Mouse (Mus musculus) B cell, adult 62 days (primary cell): ENCODE data around the gene Sprr2i. TPM values are rescaled to one million over a fixed set of nuclear protein-coding genes. Genes with fewer than 3 reads are reported as not detected.

Experiments
- total RNA-seq: library from RNA; stranded (reverse); gene quantifications from 4 replicates; pipeline ENCODE4 v1.2.4, GENCODE M21; 2023

Gene Sprr2i
- not detected in 4 replicates for total RNA-seq

DNA sequence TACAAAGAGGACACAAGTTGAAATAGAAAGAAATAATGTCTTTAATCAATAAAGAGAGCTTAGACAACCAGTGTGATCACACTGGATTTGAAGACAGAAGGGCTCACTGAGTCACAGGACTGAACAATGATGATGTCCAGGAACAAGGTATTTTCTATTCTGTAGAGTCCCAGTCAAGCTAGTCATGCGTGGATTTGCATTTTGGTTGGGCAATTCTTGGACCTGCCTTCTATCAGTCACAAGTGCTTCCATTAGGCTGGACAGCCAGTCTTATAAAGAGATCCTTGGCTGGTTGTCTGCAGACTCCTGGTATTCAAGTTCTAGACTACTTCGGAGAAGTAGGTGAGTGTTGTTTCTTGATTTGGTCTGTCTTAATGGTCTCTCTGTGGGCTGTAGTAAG, at the start of gene Sprr2i:
Gene Sprr2i, plus strand, starts transcription at position 301 of the 400 bp plus-strand sequence.

DNA sequence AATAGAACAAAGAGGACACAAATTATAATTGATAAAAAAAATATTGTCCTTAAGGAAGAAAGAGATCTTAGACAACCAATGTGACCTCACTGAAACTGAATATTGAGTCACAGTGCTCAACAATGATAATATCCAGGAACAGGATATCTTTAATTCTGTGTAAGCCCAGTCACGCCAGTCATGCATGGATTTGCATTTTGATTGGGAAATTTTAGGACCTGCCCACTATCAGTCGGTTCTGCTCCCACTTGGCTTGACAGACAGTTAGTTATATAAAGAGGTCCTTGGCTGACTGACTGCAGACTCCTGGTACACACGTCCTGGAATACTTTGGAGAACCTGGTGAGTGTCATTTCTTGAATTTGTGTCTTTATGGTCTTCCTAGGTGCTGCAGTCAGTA, 42.9 kb upstream of the Sprr2i start, which contains the start of gene Sprr2f:
Gene Sprr2f, plus strand, starts transcription at position 301 of the 400 bp plus-strand sequence.

DNA sequence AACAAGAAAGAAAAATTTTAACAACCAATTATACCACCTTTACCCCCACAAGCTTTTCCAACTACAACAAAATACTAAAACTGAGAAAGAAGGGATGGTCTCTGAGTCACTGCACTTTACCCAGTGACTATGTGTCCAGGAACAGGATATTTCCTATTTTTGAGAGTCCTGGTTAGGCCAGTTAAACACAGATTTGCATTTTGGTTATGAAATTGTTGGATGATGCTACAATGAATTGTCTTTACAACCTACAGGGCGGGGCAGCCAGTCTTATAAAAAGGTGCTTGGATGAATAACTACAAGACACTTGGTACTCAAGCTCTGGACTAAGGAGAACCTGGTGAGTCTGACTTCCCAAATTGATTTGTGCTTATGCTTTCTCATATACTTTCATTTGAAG, 22.4 kb upstream of the Sprr2i start, which contains the start of gene Sprr2h:
Gene Sprr2h, plus strand, starts transcription at position 301 of the 400 bp plus-strand sequence.

DNA sequence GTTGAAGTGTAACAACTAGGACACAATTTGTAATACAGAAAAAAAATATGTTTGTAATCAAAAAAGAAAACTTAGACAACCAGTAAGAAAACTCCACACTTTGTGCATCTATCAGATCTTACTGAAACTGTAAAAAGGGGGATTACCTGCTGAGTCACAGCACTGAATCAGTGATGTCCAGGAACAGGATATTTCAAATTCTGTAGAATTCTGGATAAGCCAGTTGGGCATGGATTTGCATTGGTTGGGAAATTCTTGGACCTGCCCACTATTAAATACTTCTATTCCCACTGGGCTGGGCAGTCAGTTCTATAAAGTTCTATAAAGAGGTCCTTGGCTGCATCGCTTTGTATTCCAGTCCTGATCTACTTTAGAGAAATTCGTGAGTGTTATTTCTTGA, 10.0 kb downstream of the Sprr2i start, which contains the start of gene Sprr2j-ps:
Gene Sprr2j-ps, plus strand, starts transcription at position 301 of the 400 bp plus-strand sequence.

DNA sequence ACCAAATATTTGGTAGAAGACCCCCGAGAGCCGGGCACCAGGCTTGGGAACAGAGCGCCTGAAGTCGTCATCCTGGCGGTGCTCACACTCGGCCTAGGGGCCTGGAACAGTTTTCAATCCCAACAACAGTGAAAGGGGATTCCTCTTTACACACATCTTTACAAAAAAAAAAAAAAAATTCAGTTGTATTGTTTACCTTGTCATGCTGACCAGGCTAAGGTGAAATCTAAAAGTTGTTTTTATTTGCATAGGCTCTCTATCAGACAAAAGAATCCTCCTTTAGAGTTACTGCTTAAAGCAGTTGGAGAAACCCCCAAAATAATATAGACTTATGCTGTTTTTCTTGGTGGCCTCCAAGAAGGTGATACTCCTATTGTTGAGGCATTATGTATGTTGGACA, 21.5 kb downstream of the Sprr2i start, which contains the start of gene Gm9774:
Gene Gm9774, minus strand, starts transcription at position 101 of the 400 bp plus-strand sequence.

DNA sequence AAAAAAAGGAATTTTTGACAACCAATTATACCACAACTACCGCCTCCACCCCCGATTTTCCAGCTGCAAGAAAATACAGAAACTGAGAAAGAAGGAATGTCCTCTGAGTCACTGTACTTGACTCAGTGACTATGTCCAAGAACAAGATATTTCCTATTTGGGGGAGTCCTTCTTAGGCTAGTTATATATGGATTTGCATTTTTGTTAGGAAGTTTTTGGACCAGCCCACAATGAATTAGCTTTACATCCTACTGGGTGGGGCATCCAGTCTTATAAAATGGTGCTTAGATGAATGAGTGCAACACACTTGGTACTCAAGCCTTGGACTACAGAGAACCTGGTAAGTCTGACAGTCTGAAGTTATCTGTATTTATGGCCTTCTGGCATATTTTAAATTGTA, 24.5 kb downstream of the Sprr2i start, which contains the start of gene Sprr2k:
Gene Sprr2k, plus strand, starts transcription at position 301 of the 400 bp plus-strand sequence.

DNA sequence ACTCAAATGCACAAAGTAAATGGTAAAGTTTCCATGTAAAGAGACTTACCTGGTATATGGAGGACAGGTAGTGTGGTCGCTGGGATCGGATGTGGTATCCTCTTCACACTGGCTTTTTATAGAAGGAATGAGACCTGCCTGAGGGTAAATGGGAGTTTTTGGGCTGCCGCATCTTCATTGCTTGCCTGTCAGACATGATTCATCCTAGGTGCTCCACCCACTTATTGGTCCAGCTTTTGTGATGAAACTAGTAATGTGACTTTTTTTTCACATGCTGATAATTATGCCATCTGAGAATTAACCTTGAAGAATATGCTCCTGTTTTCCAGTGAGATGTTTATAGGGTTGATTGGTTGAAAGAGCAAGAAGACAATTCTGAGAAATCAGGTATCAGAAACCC, 30.9 kb downstream of the Sprr2i start, which contains the start of gene Sprr1b:
Gene Sprr1b, minus strand, starts transcription at position 101 of the 400 bp plus-strand sequence.

DNA sequence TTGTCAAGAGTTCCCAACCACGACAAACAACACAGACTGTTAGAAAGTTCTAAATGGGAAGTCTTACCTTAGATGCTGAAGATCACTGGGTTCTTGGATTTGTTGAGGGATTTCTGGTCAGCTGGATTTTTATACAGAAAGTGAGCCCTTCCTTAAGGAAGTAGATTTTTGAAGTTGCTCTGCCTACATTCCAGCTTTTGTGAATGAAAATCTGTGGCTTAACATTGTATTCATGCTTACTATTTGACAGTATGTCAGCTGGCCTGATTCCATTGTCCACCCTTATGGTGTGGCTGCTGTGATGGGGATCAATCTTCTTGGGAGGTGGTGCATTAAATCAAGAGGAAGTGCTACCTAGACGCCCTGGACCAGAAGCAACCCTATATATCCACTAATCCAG, 50.8 kb downstream of the Sprr2i start, which contains the start of gene Sprr3:
Gene Sprr3, minus strand, starts transcription at position 101 of the 400 bp plus-strand sequence.

Other genes with a start within 250 kb of the Sprr2i start
- gene Sprr2a1, start 192.2 kb upstream of the Sprr2i start, total RNA-seq = not detected in 4 replicates
- not detected in 4 replicates for gene Sprr2a2, start 192.1 kb upstream of the Sprr2i start, total RNA-seq
- gene Sprr2a3, start 122.6 kb upstream of the Sprr2i start, total RNA-seq = not detected in 4 replicates
- gene Sprr2b, start 91.4 kb upstream of the Sprr2i start, total RNA-seq = not detected in 4 replicates
- gene Sprr2d, start 68.9 kb upstream of the Sprr2i start, total RNA-seq = not detected in 4 replicates
- not detected in 4 replicates for gene Sprr2e, start 55.8 kb upstream of the Sprr2i start, total RNA-seq
- gene Sprr2f, start 42.8 kb upstream of the Sprr2i start, total RNA-seq = not detected in 4 replicates
- not detected in 4 replicates for gene Sprr2h, start 22.3 kb upstream of the Sprr2i start, total RNA-seq
- not detected in 4 replicates for gene Sprr2j-ps, start 10.1 kb downstream of the Sprr2i start, total RNA-seq
- gene Gm9774, start 21.4 kb downstream of the Sprr2i start, total RNA-seq = 1.0 to 3.2 TPM in 2 of 4 replicates, not detected in the others
- not detected in 4 replicates for gene Sprr2k, start 24.6 kb downstream of the Sprr2i start, total RNA-seq
- not detected in 4 replicates for gene Sprr1b, start 30.8 kb downstream of the Sprr2i start, total RNA-seq
- gene Sprr3, start 50.7 kb downstream of the Sprr2i start, total RNA-seq = not detected in 4 replicates
- gene Sprr1a, start 77.9 kb downstream of the Sprr2i start, total RNA-seq = not detected in 4 replicates
- gene Sprr4, start 92.5 kb downstream of the Sprr2i start, total RNA-seq = not detected in 4 replicates
- gene 2310046K23Rik, start 126.5 kb downstream of the Sprr2i start, total RNA-seq = not detected in 4 replicates
- gene Ivl, start 165.7 kb downstream of the Sprr2i start, total RNA-seq = not detected in 4 replicates
- gene Smcp, start 181.0 kb downstream of the Sprr2i start, total RNA-seq = not detected in 4 replicates
- not detected in 4 replicates for gene 2210017I01Rik, start 199.5 kb downstream of the Sprr2i start, total RNA-seq
- gene Lce6a, start 213.7 kb downstream of the Sprr2i start, total RNA-seq = not detected in 4 replicates
- gene Lce1a1, start 240.3 kb downstream of the Sprr2i start, total RNA-seq = not detected in 4 replicates
- not detected in 4 replicates for gene Lce1b, start 248.9 kb downstream of the Sprr2i start, total RNA-seq